Mouse (Mus musculus) stomach, postnatal 0 days (tissue): ENCODE data around the gene Rheb. TPM values are rescaled to one million over a fixed set of nuclear protein-coding genes. Genes with fewer than 3 reads are reported as not detected.

Source experiments
- ATAC-seq: fragments of 200-750 bp; cut with Nextera tagmentation; 2 replicates; pipeline ENCODE4 v1.8.0; 2017; ENCODE audit not compliant: low FRiP score, low TSS enrichment
- DNase-seq: peaks from one replicate; pipeline ENCODE4 v3.0.0-alpha.2; 2016; ENCODE audit warnings: low spot score
- H3K27ac ChIP-seq: fragments of 300-500 bp; sonication (generic); replicated peaks from 2 replicates; pipeline ENCODE4 v1.5.1; 2014; ENCODE audit warnings: mild to moderate bottlenecking, control low read depth
- H3K27me3 ChIP-seq: fragments of 300-500 bp; sonication (generic); 2 replicates; pipeline ENCODE4 v1.6.1; 2014; ENCODE audit warnings: low read length; ENCODE audit not compliant: control insufficient read depth, insufficient read depth
- H3K36me3 ChIP-seq: fragments of 300-500 bp; sonication (generic); 2 replicates; pipeline ENCODE4 v1.6.1; 2014; ENCODE audit warnings: low read length, mixed read lengths; ENCODE audit not compliant: control insufficient read depth, insufficient read depth
- H3K4me1 ChIP-seq: fragments of 300-500 bp; sonication (generic); replicated peaks from 2 replicates; pipeline ENCODE4 v1.6.1; 2014; ENCODE audit warnings: antibody characterized with exemption; ENCODE audit not compliant: control insufficient read depth, insufficient read depth
- H3K4me2 ChIP-seq: fragments of 300-500 bp; sonication (generic); replicated peaks from 2 replicates; pipeline ENCODE4 v1.6.1; 2014; ENCODE audit warnings: low read depth, mild to moderate bottlenecking, control low read depth, moderate library complexity
- H3K4me3 ChIP-seq: fragments of 300-500 bp; sonication (generic); 2 replicates; pipeline ENCODE4 v1.5.1; 2014; ENCODE audit warnings: low read depth, low read length, control low read depth
- H3K9ac ChIP-seq: fragments of 300-500 bp; sonication (generic); 2 replicates; pipeline ENCODE4 v1.6.1; 2014; ENCODE audit warnings: mild to moderate bottlenecking, low read length, control low read depth, mixed read lengths
- H3K9me3 ChIP-seq: fragments of 300-500 bp; sonication (generic); 2 replicates; pipeline ENCODE4 v1.6.1; 2016; ENCODE audit warnings: low read length; ENCODE audit not compliant: control insufficient read depth
- CTCF ChIP-seq: IDR thresholded peaks from 2 replicates; pipeline ENCODE4 v1.5.1; 2016; ENCODE audit warnings: antibody characterized with exemption, low read depth, mild to moderate bottlenecking, moderate library complexity
- EP300 ChIP-seq: optimal IDR thresholded peaks from 2 replicates; pipeline ENCODE3; 2016; ENCODE audit warnings: antibody characterized with exemption
- WGBS: fragments of 180-500 bp; shearing (Covaris S2); extraction: QIAGEN DNeasy Blood & Tissue Kit; methylation state at CpG from one replicate; pipeline ENCODE4 v1.1.7; 2014; 5-methylcytosine and 5-hydroxymethylcytosine counted together
- polyA plus RNA-seq: library from polyadenylated mRNA; unstranded; fragments of >200 nt; fragmentation: Nextera tagmentation; extraction: Ambion mirVana; gene quantifications from 2 replicates; pipeline ENCODE4 v1.2.1, GENCODE M21; 2015

Gene Rheb
- polyA plus RNA-seq, 1 experiment from 2014 or later = 218 TPM

DNA sequence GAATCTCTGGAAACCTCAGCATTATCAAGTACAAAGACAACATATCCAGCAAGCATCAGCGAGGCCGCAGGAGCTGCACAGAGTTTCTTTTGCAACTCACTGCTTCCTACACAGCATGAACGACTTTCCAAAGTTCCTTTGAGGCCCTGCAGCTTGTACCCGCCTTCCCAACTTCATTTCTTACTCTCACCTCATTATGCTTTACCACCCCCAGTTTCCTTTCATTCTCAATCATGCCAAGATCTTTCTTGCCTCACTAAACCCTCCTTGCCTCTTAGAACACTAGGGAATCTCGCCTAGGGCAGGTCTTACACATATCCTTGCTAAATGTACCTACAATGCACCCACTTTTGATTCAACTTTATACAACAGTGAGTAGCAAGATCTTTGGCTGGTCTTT is 7.9 kb downstream of the Rheb start:
- H3K27me3 ChIP-seq = no peaks in the 10 kb centered on the region
- no peak overlapping the region for H3K27ac ChIP-seq
- no peaks in the 10 kb centered on the region for H3K9me3 ChIP-seq
- TF ChIP-seq EP300 (no peak), CTCF (no peak)
- ATAC-seq (no peak), DNase-seq (no peak)
- no peak overlapping the region for H3K4me2 ChIP-seq
- 75% methylated on average over 5 of the region's 5 CpGs for WGBS
- no peak overlapping the region for H3K4me3 ChIP-seq
- no peak overlapping the region for H3K9ac ChIP-seq
- H3K36me3 ChIP-seq = no peaks in the 10 kb centered on the region
- H3K4me1 ChIP-seq = 0 out of 2 replicates have a peak, but pooled peaks cover 2% of the 10 kb centered on the region

DNA sequence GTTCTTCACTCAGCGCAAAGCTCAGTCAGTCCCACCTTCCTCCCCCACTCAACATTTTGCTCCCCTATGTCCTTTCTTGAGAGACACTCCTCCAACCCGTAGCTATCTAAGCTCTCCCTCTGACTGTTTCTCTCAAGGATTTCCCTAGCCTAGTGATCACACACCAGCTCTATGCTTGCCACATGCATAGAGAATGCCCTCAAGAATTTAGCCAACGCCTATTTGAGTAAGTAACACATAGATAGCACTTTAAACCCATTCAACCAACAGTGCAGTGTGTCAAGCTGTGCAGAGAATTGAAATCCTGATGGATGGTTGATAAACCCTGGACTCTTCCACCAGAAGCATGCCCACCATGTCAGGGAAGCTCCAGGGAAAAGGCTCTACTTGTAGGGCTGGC is 10.5 kb downstream of the Rheb start:
- no peaks in the 10 kb centered on the region for H3K9me3 ChIP-seq
- DNase-seq (no peak), ATAC-seq (peak; percentile 67)
- H3K4me1 ChIP-seq = 0 out of 2 replicates have a peak, but pooled peaks cover 4% of the 10 kb centered on the region
- no peak overlapping the region for H3K9ac ChIP-seq
- H3K4me2 ChIP-seq = no peak overlapping the region
- TF ChIP-seq EP300 = no peak
- no peak for TF ChIP-seq CTCF
- H3K36me3 ChIP-seq = no peaks in the 10 kb centered on the region
- H3K27me3 ChIP-seq = no peaks in the 10 kb centered on the region
- no peak overlapping the region for H3K4me3 ChIP-seq
- WGBS = 66% methylated on average over 3 of the region's 3 CpGs
- peak overlapping the region; percentile 20; the same call in 1 of the 2 replicates for H3K27ac ChIP-seq

DNA sequence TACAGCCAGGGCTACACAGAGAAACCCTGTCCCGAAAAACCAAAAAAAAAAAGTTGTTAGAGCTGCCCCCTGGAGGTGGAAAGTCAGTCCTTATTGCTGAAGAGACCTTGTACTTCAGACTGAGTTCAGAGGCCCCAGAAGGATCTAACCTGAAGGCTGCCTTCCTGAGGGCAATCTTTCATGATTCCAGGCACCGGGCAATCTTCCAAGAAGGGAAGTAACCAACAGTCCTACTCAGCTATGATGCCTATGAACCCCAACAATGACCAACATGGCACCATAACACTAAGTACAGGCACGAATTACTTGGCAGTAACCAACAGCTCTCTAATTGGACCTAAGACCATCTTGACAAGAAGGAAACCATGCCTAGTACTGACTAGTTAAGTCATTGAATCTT is 14.0 kb downstream of the Rheb start:
- TF ChIP-seq CTCF (0 out of 2 replicates have a peak, but pooled peaks have one; percentile 13), EP300 (no peak)
- DNase-seq (no peak), ATAC-seq (no peak)
- H3K4me2 ChIP-seq = no peak overlapping the region
- H3K36me3 ChIP-seq = no peaks in the 10 kb centered on the region
- H3K9ac ChIP-seq = no peak overlapping the region
- H3K4me1 ChIP-seq = 0 out of 2 replicates have a peak, but pooled peaks cover 4% of the 10 kb centered on the region
- no peaks in the 10 kb centered on the region for H3K9me3 ChIP-seq
- no peak overlapping the region for H3K27ac ChIP-seq
- H3K4me3 ChIP-seq = no peak overlapping the region
- WGBS = 85% methylated on average over 3 of the region's 3 CpGs
- no peaks in the 10 kb centered on the region for H3K27me3 ChIP-seq

DNA sequence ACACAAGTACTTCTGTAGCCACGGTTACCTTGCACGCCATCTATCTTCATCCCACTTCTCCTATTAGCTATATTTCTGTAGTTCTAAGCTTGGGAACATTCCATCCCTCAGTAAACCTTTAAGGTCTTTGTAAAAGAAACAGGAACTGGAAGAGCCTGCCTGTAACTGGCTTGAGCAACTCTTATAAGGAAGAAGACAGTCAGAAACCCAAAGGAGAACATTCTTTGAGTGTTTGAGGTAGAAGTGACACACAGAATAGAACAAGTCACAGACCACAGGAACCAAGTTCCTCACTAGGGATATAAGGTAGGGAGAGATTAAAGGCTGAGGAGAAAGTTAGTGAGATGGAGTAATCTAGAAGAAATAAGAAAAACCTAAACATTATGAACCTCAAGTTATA is 15.3 kb downstream of the Rheb start:
- Histone ChIP-seq H3K4me1 (0 out of 2 replicates have a peak, but pooled peaks cover 4% of the 10 kb centered on the region), H3K4me3 (no peak overlapping the region), H3K9me3 (no peaks in the 10 kb centered on the region), H3K27ac (peak overlapping the region; percentile 30; the same call in 1 of the 2 replicates), H3K27me3 (no peaks in the 10 kb centered on the region), H3K9ac (no peak overlapping the region), H3K4me2 (no peak overlapping the region), H3K36me3 (no peaks in the 10 kb centered on the region)
- DNase-seq = no peak
- TF ChIP-seq EP300 = no peak
- TF ChIP-seq CTCF = no peak
- ATAC-seq = no peak
- WGBS = 72% methylated on average over 2 of the region's 2 CpGs

DNA sequence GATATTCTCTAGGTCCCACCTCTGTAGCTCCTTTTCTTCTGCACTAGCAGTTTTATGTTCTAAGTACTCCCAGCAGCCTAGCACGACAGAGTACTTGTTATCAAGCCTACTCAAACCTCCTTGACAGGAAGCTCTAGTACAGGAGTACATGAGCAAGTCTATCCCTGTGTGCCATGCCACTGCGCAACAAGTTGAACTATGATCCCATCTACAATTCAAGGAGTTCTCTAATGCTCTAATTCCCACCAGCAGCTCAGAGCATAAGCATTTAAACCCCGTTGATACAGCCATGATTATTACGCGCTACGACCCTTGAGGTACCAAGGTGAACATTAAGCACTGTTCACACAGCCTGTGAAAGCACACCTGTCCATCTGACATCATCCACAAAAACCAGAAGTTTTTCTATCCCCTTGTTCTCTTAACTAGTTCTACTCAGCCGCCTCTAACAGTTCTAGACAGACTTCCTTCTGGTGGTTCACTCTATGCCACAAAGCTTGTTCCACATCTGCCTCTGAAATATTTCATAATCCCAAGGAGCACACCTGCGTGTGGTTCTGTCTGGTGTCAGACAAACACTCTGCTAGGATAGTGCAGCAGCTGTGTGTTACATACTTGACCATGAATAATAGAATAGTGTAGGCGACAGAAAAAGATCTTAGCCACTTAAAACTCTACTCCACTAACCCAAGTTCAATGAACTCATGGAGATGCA is 16.2 kb downstream of the Rheb start:
- Histone ChIP-seq H3K9me3 (no peaks in the 10 kb centered on the region), H3K27ac (no peak overlapping the region; the same call in 1 of the 2 replicates), H3K27me3 (no peaks in the 10 kb centered on the region), H3K4me2 (no peak overlapping the region), H3K9ac (no peak overlapping the region), H3K4me3 (no peak overlapping the region), H3K36me3 (no peaks in the 10 kb centered on the region), H3K4me1 (0 out of 2 replicates have a peak, but pooled peaks cover 4% of the 10 kb centered on the region)
- DNase-seq (no peak), ATAC-seq (no peak)
- 76% methylated on average over 9 of the region's 9 CpGs for WGBS
- TF ChIP-seq EP300 (no peak), CTCF (no peak)

DNA sequence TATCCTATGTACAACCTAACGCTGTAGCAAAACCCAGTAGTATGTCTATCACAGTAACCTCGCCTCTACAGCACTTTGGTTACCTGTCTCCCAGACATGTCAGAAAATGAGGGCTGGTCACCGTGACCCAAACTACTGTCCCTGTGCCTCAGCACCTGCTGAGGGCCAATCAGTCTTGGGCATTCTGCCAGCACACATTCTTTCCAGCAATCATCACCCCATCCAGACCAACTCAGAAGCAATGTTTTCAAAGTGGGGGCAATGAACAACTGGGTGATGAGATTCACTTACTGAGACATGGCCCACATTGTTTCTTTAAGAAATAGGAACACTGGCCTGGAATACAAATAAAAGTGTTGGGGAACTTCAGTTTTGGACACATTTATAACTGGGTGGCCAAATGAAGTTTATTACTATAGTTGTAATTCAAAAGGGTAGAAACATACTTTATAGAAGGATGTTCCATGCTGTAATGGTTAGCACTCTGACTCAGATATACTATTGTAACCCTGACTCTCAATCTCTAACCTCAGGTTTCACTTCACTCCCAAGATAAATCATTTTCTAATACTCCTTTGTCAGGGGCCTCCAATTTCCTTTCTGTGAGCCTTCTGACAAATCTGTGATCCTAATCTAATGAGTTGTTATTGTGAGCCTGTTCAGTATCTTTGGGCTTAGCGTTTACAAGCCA is 16.9 kb downstream of the Rheb start:
- ATAC-seq = no peak
- Histone ChIP-seq H3K27ac (no peak overlapping the region), H3K36me3 (no peaks in the 10 kb centered on the region), H3K9ac (no peak overlapping the region), H3K9me3 (no peaks in the 10 kb centered on the region), H3K4me2 (no peak overlapping the region), H3K4me3 (no peak overlapping the region), H3K4me1 (0 out of 2 replicates have a peak, but pooled peaks cover 4% of the 10 kb centered on the region), H3K27me3 (no peaks in the 10 kb centered on the region)
- TF ChIP-seq CTCF (no peak), EP300 (no peak)
- WGBS = 64% methylated on average over 4 of the region's 4 CpGs
- no peak for DNase-seq
